Mouse (Mus musculus) stomach, embryonic 16.5 days (tissue): ENCODE measurements around the gene Sdad1. TPM values are rescaled to one million over a fixed set of nuclear protein-coding genes. Genes with fewer than 3 reads are reported as not detected.

Source experiments
- ATAC-seq: fragments of 200-750 bp; cut with Nextera tagmentation; 2 replicates; pipeline ENCODE4 v1.8.0; 2017; ENCODE audit warnings: moderate number of reproducible peaks, moderate TSS enrichment; ENCODE audit not compliant: insufficient read depth, low FRiP score
- H3K27ac ChIP-seq: fragments of 300-500 bp; sonication (generic); 2 replicates; pipeline ENCODE4 v1.5.1; 2014; ENCODE audit warnings: low read length
- H3K27me3 ChIP-seq: fragments of 300-500 bp; sonication (generic); 2 replicates; pipeline ENCODE4 v1.6.1; 2014; ENCODE audit warnings: low read length, control low read depth, mixed read lengths; ENCODE audit not compliant: control insufficient read depth, insufficient read depth
- H3K36me3 ChIP-seq: fragments of 300-500 bp; sonication (generic); 2 replicates; pipeline ENCODE4 v1.6.1; 2014; ENCODE audit warnings: low read length; ENCODE audit not compliant: control insufficient read depth, insufficient read depth
- H3K4me1 ChIP-seq: fragments of 300-500 bp; sonication (generic); 2 replicates; pipeline ENCODE4 v1.6.1; 2014; ENCODE audit warnings: low read length, control low read depth, mixed read lengths; ENCODE audit not compliant: control insufficient read depth, insufficient read depth
- H3K4me2 ChIP-seq: fragments of 300-500 bp; sonication (generic); 2 replicates; pipeline ENCODE4 v1.6.1; 2014; ENCODE audit warnings: low read depth, low read length, mixed read lengths
- H3K4me3 ChIP-seq: fragments of 300-500 bp; sonication (generic); replicated peaks from 2 replicates; pipeline ENCODE4 v1.5.1; 2014; ENCODE audit warnings: mild to moderate bottlenecking, low read length
- H3K9ac ChIP-seq: fragments of 300-500 bp; sonication (generic); 2 replicates; pipeline ENCODE4 v1.6.1; 2014; ENCODE audit warnings: low read length
- H3K9me3 ChIP-seq: fragments of 300-500 bp; sonication (generic); replicated peaks from 2 replicates; pipeline ENCODE4 v1.6.1; 2016; ENCODE audit warnings: low read length, control low read depth; ENCODE audit not compliant: control insufficient read depth
- WGBS: fragments of 180-500 bp; shearing (Covaris S2); extraction: QIAGEN DNeasy Blood & Tissue Kit; methylation state at CpG from one replicate; pipeline ENCODE4 v1.1.7; 2014; 5-methylcytosine and 5-hydroxymethylcytosine counted together
- polyA plus RNA-seq: library from polyadenylated mRNA; unstranded; fragments of >200 nt; fragmentation: Nextera tagmentation; extraction: Ambion mirVana; gene quantifications from 2 replicates; pipeline ENCODE4 v1.2.1, GENCODE M21; 2015

The Sdad1 gene
- polyA plus RNA-seq, 1 experiment from 2014 or later, result 31.3 TPM

- no peaks in the 10 kb centered on the region for H3K4me1 ChIP-seq
- no peak for ATAC-seq
- WGBS, result 70% methylated on average over 4 of the region's 4 CpGs
- no peak overlapping the region for H3K9ac ChIP-seq
- no peaks in the 10 kb centered on the region for H3K9me3 ChIP-seq
- H3K27ac ChIP-seq, result no peak overlapping the region
- H3K36me3 ChIP-seq, result no peaks in the 10 kb centered on the region
- no peaks in the 10 kb centered on the region for H3K27me3 ChIP-seq
- H3K4me2 ChIP-seq, result no peak overlapping the region
- H3K4me3 ChIP-seq, result no peak overlapping the region
Measured at GRCm38 (mm10) chr5:92340606-92341005, 30.3 kb upstream of the Sdad1 start.

- ATAC-seq, result no peak
- peaks cover 4% of the 10 kb centered on the region for H3K4me1 ChIP-seq
- 71% methylated on average over 3 of the region's 3 CpGs for WGBS
- H3K36me3 ChIP-seq, result no peaks in the 10 kb centered on the region
- H3K4me2 ChIP-seq, result no peak overlapping the region
- no peaks in the 10 kb centered on the region for H3K9me3 ChIP-seq
- H3K9ac ChIP-seq, result no peak overlapping the region
- H3K27ac ChIP-seq, result no peak overlapping the region
- no peaks in the 10 kb centered on the region for H3K27me3 ChIP-seq
- H3K4me3 ChIP-seq, result no peak overlapping the region
Measured at GRCm38 (mm10) chr5:92336743-92337142, 26.5 kb upstream of the Sdad1 start.

GRCm38 (mm10) chr5:92332359-92332840, 22.1 kb upstream of the Sdad1 start:
- Histone ChIP-seq H3K9me3 (no peaks in the 10 kb centered on the region), H3K27me3 (no peaks in the 10 kb centered on the region), H3K4me1 (peaks cover 6% of the 10 kb centered on the region), H3K27ac (peak overlapping the region; percentile 82), H3K36me3 (no peaks in the 10 kb centered on the region), H3K9ac (0 out of 2 replicates have a peak overlapping the region, but pooled peaks have one; percentile 34), H3K4me3 (peak overlapping the region; percentile 22), H3K4me2 (peak overlapping the region; percentile 36)
- 37% methylated on average over 9 of the region's 9 CpGs for WGBS
- ATAC-seq, result peak; percentile 87

- Histone ChIP-seq H3K4me2 (peak within 1 kb of the TSS; percentile 36), H3K9ac (0 out of 2 replicates have a peak within 1 kb of the TSS, but pooled peaks have one; percentile 34), H3K27me3 (no peaks in the 10 kb centered on the region), H3K4me1 (peaks cover 6% of the 10 kb centered on the region), H3K36me3 (no peaks in the 10 kb centered on the region), H3K27ac (peak within 1 kb of the TSS; percentile 82), H3K9me3 (no peaks in the 10 kb centered on the region), H3K4me3 (peak within 1 kb of the TSS; percentile 22)
- 87% methylated on average over 17 of the region's 17 CpGs for WGBS
- ATAC-seq, result 0 out of 2 replicates have a peak, but pooled peaks have one; percentile 23
Measured at GRCm38 (mm10) chr5:92331635-92332338, 21.5 kb upstream of the Sdad1 start, which contains the start of gene Art3. TSS of gene Art3 (plus strand) at chr5:92331827.

- ATAC-seq, result no peak
- WGBS, result 86% methylated on average over 12 of the region's 12 CpGs
- Histone ChIP-seq H3K27ac (no peak overlapping the region), H3K4me1 (peaks cover 6% of the 10 kb centered on the region), H3K9me3 (no peaks in the 10 kb centered on the region), H3K36me3 (no peaks in the 10 kb centered on the region), H3K27me3 (no peaks in the 10 kb centered on the region), H3K4me2 (no peak overlapping the region), H3K9ac (no peak overlapping the region), H3K4me3 (no peak overlapping the region)
Measured at GRCm38 (mm10) chr5:92331122-92331521, 20.8 kb upstream of the Sdad1 start.

GRCm38 (mm10) chr5:92327929-92328328, 17.6 kb upstream of the Sdad1 start, which contains the start of gene Cxcl9:
TSS of gene Cxcl9 (minus strand) at chr5:92328079.
- no peak within 1 kb of the TSS for H3K9ac ChIP-seq
- 78% methylated on average over 7 of the region's 7 CpGs for WGBS
- no peak within 1 kb of the TSS for H3K27ac ChIP-seq
- H3K9me3 ChIP-seq, result no peaks in the 10 kb centered on the region
- H3K4me1 ChIP-seq, result peaks cover 8% of the 10 kb centered on the region
- no peaks in the 10 kb centered on the region for H3K27me3 ChIP-seq
- no peaks in the 10 kb centered on the region for H3K36me3 ChIP-seq
- H3K4me3 ChIP-seq, result no peak within 1 kb of the TSS
- no peak for ATAC-seq
- no peak within 1 kb of the TSS for H3K4me2 ChIP-seq

GRCm38 (mm10) chr5:92327367-92327766, 17.1 kb upstream of the Sdad1 start:
- 61% methylated on average over 6 of the region's 6 CpGs for WGBS
- H3K9ac ChIP-seq, result no peak overlapping the region
- H3K27ac ChIP-seq, result no peak overlapping the region
- no peaks in the 10 kb centered on the region for H3K27me3 ChIP-seq
- H3K9me3 ChIP-seq, result no peaks in the 10 kb centered on the region
- no peak for ATAC-seq
- H3K4me1 ChIP-seq, result peaks cover 8% of the 10 kb centered on the region
- no peak overlapping the region for H3K4me3 ChIP-seq
- H3K4me2 ChIP-seq, result no peak overlapping the region
- no peaks in the 10 kb centered on the region for H3K36me3 ChIP-seq

GRCm38 (mm10) chr5:92323264-92323663, 13.0 kb upstream of the Sdad1 start:
- H3K4me3 ChIP-seq, result no peak overlapping the region
- H3K9me3 ChIP-seq, result no peaks in the 10 kb centered on the region
- no peaks in the 10 kb centered on the region for H3K27me3 ChIP-seq
- WGBS, result 59% methylated on average over 5 of the region's 5 CpGs
- H3K27ac ChIP-seq, result no peak overlapping the region; the same call in 1 of the 2 replicates
- 0 out of 2 replicates have a peak, but pooled peaks cover 2% of the 10 kb centered on the region for H3K4me1 ChIP-seq
- H3K4me2 ChIP-seq, result no peak overlapping the region
- no peak overlapping the region for H3K9ac ChIP-seq
- ATAC-seq, result peak; percentile 76; the same call in 1 of the 2 replicates
- H3K36me3 ChIP-seq, result no peaks in the 10 kb centered on the region

- Histone ChIP-seq H3K4me1 (0 out of 2 replicates have a peak, but pooled peaks cover 2% of the 10 kb centered on the region), H3K9me3 (no peaks in the 10 kb centered on the region), H3K27ac (no peak overlapping the region), H3K4me2 (no peak overlapping the region), H3K27me3 (no peaks in the 10 kb centered on the region), H3K4me3 (no peak overlapping the region), H3K9ac (no peak overlapping the region), H3K36me3 (no peaks in the 10 kb centered on the region)
- ATAC-seq, result no peak
- WGBS, result 81% methylated on average over 4 of the region's 4 CpGs
Measured at GRCm38 (mm10) chr5:92322612-92323011, 12.3 kb upstream of the Sdad1 start.
